Mouse (Mus musculus) erythroid progenitor cell, adult 5-6 weeks (primary cell): ENCODE measurements around the gene Krit1. TPM values are rescaled to one million over a fixed set of nuclear protein-coding genes. Genes with fewer than 3 reads are reported as not detected.
"Not testable (repeated sequence)": the region's sequence is repeated elsewhere in the genome, so short reads cannot be mapped to it uniquely, and the experiment has no call there.

Experiments
- ATAC-seq: replicated peaks from 2 replicates; pipeline ENCODE4 v1.8.0; 2016; ENCODE audit warnings: moderate number of reproducible peaks, mild to moderate bottlenecking, moderate TSS enrichment, inconsistent platforms; ENCODE audit not compliant: poor library complexity, low FRiP score, severe bottlenecking
- total RNA-seq, 2 experiments: library from RNA; stranded (forward) in 1 of 2; stranded (reverse) in 1 of 2; fragments of 150-400 nt in 1 of 2; fragments of 186-747, 209-891 nt in 1 of 2; gene quantifications; 2 replicates each; pipeline versions ENCODE4 v1.2.3 to v1.2.4; 2015 to 2017; ENCODE audit warnings: low replicate concordance in 2 of 2

Krit1 gene
- 67.0 and 88.9 TPM in 2 replicates for total RNA-seq (2015; ENCODE audit: low replicate concordance)
- 105 and 111 TPM in 2 replicates for total RNA-seq (2017; ENCODE audit: low replicate concordance)

DNA sequence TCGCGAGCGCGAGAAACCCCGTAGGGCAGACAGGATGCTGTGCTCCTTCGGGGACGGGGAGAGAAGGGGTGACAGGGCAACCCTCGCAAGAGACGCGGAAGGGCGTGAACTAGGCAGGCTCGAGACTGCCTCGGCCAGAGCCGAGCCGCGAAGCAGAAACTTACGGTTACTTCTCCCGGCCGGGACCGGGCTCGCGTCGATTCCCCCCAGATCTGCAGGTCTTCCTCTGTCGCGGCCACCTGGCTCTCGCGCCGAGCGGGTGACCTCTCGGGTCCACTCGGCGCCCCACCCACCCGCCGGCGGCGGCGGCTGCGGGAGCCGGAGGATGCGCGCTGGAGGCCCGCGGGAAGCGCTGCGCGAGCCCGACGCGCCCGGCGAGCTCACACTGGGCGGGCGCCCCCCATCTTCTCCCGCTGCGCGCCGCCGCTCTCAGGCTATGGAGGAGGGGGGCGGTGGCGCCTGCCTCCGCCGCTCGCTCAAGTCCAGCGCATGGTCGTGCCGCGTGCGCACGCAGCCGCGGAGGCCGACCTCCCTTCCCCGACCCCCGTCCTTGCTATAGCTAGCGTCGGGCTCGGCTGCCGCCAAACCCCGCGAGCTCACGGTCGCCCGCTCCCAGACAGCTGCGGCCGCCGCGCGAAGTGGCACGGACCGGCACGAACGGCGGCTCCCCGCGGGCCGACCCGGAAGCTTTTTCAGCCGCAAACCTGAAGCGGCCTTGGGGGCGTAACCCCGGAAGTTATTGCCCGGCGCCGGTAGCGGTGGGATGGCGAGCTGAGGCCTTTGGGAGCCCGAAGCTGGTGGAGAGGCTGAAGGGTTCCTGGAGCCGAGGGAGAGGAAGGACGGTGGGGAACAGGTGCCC is at the start of gene Krit1, which contains the start of gene Ankib1:
Krit1 (plus strand) TSS at position 752 of the 859 bp plus-strand sequence.
Ankib1 (minus strand) TSS at position 493 of the 859 bp plus-strand sequence.
- peak; percentile 83 for ATAC-seq

DNA sequence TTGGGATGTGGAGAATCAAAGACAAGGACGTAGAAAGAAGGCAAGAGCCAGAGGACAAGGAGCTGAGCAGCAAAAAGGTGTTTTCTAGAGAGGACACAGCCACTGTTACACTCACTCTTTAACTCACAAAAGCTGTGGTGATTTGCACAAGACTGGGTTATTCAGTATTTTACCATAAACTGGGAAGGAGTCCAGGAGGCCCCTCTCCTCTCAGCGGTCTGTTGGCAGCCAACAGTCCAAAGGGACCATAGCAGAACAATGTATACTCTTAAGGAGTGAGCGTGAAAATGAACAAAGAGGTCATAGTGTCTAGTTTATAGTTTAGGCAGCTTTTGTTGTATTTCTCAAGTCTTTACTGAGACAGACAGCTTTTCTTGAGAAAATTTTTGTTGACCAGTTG is 31.5 kb upstream of the Krit1 start:
- no peak for ATAC-seq

GRCm38 (mm10) chr5:3772017-3772416 is 31.0 kb upstream of the Krit1 start:
- no peak for ATAC-seq

DNA sequence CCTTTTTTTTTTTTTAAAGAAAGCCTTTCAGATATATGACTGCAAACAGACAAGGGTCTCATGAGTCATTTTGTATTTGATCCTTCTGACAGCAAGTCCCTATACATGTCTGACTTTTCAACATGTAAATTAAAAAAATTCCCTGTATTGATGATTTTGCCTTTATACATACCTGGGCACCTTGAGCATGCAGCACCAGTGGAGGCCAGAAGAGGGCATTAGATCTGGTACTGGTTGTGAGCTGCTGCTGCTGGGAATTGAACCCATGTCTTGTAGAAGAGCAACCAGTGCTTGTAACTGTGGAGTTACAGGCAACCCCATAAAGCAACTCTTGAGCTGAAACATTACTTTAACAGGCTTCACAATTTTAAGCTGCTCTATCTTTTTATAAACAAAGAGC is 20.3 kb upstream of the Krit1 start:
- peak; percentile 65; the same call in 1 of the 2 replicates for ATAC-seq

- ATAC-seq = no peak
These were observed 18.9 kb upstream of the Krit1 start for GRCm38 (mm10) chr5:3783947-3784681.

GRCm38 (mm10) chr5:3784751-3785496 is 18.1 kb upstream of the Krit1 start:
- ATAC-seq = no peak

- ATAC-seq = no peak
These were observed 15.4 kb upstream of the Krit1 start for GRCm38 (mm10) chr5:3787548-3787947.

GRCm38 (mm10) chr5:3791048-3791447 is 11.9 kb upstream of the Krit1 start:
- ATAC-seq = 0 out of 2 replicates have a peak, but pooled peaks have one; percentile 46

GRCm38 (mm10) chr5:3797101-3797500 is 5.9 kb upstream of the Krit1 start:
- ATAC-seq = not testable (repeated sequence)

DNA sequence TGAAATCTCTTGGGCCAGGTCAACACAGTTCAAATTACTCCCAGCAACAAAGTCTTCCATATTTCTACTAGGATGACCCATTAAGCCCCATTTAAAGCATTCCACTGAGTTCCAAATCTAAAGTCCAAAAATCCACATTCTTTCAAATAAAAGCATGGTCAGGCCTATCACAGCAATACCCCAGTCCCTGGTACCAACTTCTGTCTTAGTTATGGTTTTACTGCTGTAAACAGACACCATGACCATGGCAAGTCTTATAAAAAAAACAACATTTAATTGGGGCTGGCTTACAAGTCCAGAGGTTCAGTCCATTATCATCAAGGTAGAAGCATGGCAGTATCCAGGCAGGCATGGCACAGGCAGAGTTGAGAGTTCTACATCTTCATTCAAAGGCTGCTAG is 4.3 kb upstream of the Krit1 start:
- not testable (repeated sequence) for ATAC-seq

DNA sequence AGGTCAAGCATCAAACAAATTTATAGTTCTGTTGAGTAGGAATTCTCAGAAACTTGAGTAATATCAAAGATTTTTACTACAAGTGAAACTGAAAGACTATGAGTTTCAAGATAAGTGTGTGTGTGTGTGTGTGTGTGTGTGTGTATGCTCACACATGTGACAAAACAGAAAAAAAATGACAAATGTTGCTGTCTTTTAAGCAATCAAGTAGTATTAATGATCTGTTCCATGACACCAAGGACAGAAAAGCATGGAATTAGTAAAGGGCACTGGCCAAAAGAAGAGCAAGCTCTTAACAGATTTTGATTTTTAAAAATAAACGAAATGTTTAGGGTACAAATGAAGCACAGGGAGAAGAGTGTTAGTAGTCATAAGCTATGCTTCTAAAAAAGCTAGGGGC is 2.9 kb upstream of the Krit1 start:
- no peak for ATAC-seq

DNA sequence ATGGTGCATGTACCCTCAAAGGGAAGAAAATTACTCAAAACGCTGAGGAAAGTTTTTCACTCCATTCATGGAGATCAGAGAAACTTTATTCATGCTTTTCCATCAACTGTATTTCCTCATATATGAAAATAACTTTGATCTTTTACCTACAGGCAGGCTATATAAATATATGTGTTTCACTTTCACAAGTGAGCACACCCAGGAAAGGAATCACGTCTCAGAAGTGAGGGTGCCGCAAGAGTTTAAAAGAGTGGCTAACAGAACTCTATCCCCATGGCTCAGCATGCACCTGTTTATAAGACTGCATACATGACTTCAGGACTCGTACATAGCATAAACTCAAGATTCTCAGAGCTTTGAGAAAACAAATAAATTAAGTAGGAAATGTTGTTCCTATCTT is 2.1 kb upstream of the Krit1 start:
- no peak for ATAC-seq

DNA sequence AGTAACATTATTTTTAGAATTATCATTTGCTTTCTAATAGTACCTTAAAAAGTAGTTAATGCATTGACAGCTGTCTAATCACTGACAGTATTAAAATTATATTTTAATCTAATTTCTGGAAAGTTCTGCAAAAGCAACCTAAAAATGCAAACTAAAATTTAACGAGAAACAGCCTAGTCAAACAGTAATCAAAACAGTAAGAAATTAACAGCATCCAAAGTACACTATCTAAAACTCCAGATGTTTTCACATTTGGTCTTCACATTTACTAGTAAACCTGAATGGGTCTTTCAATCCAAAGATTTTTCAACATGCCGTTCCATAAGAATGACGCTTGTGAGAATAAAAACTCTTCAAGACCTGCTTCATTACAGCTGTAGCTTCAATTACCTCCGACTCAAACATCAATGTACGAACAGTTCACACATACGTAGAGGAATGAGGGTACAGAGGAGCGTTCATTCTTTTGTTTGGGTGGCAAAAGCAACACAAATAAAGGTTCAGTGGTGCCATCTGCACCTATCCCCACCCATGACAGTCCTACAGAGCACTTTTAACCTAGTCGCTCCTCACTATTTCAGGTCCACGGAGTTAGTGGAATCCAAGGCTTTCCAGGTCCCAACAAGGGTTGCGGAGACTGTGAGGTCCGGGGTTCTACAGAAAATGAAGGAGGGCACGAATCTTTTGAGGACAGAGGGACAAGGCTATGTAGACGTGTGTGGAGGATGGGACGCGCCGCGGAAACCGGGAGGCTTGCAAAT is 1.1 kb upstream of the Krit1 start:
- peak; percentile 13 for ATAC-seq

DNA sequence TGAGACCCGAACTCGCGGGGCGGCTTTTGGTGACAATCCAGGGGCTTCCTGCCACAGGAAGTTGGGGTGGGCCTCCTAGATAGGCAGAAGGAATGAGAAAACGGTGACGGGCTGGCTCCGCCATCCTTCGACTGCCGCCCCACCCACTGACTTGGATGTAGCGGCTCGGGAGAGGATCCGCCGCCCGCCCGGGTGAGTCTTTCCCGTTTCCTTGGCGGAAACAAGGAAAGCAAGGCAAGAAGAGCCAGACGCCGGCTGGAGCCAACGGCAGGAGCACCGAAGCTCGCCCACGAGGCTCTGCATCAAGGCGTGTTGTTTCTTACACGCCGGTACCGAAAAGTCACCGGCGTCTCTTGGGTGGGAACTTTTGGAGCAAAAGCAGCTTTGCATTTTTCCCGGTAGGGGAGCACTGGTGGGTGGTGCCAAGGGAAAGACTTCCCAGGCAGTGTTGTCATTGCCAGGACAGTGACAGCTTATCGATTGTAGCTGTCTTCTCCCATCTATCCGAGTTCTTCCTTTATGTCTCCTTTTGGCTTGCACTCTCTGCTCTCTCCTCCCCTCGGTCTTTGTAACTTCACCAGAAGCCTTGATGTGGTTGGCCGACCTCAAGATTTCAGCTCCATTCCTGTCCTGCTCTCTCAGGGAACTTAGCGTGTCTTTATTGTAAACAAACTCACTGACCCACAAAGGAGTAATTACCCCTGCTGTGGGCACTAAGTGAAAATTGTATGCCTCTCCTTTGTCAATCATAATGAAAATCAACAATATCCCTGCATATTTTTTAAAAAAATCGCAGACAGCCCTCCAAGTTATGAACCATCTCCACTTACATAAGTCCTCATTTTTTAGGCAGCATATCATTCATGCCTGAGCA is 545 bp downstream of the Krit1 start:
- ATAC-seq = peak; percentile 80

- ATAC-seq = no peak
These were observed 5.5 kb downstream of the Krit1 start for GRCm38 (mm10) chr5:3808472-3808871.

GRCm38 (mm10) chr5:3834107-3834506 is 31.1 kb downstream of the Krit1 start:
- ATAC-seq = no peak

GRCm38 (mm10) chr5:3845026-3845425 is 42.0 kb downstream of the Krit1 start, which contains the start of gene Lrrd1:
Lrrd1 (plus strand) TSS chr5:3845173.
- no peak for ATAC-seq

DNA sequence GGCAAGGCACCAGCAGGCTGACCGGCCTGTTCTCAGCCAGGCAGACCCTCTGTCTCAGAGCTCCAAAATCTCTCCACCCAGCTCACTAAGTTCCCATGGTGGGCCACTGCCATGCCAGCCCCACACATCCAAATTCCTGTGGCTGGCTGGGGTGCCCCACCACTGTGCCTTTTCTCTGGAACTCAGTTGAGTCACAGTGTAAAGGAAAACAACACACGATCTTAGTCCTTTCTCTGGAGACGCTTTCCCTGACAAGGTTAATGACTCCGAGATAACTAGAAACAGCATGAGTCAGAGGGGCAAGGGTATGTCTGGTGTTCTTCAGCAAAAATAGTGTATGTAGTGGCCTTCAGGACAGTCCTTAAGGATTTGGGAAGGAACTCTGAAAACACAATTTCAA is 67.2 kb downstream of the Krit1 start:
- no peak for ATAC-seq
